In genomic region chr7:141430585-141431240, GRCm38 (mm10) we compare ENCODE assay signal across 23 mouse cellular contexts. TPM values are rescaled to one million over a fixed set of nuclear protein-coding genes. Genes with fewer than 3 reads are reported as not detected.
DNase-seq lines count a peak whose midpoint lies in the region; ATAC-seq lines count a peak whose summit lies in the region.
"Had no signal": no experiment of that assay in that cellular context is flagged by ENCODE, and none has a peak within 500 bp of the region (broad histone marks: within the 10 kb centered on the region; RNA-seq: fewer than 3 reads in every experiment).

No protein-coding gene starts in this region.

- peaks cover 50% of the 10 kb centered on the region for H3K4me1 ChIP-seq in heart, embryonic 12.5 days (replicated peaks)
- peaks cover 59% of the 10 kb centered on the region for H3K4me1 ChIP-seq in midbrain, embryonic 13.5 days (replicated peaks)
- peaks cover 40% of the 10 kb centered on the region for H3K4me1 ChIP-seq in midbrain, embryonic 16.5 days (ENCODE audit: control insufficient read depth, insufficient read depth, low read length)
- peaks cover 65% of the 10 kb centered on the region for H3K4me1 ChIP-seq in limb, embryonic 10.5 days

- peak overlapping the region; percentile 64; the same call in 1 of the 2 replicates for H3K4me2 ChIP-seq in heart, embryonic 12.5 days
- H3K4me2 ChIP-seq in midbrain, embryonic 13.5 days (replicated peaks) = peak overlapping the region; percentile 83; the same call in 1 of the 2 replicates
- H3K4me2 ChIP-seq in midbrain, embryonic 16.5 days (ENCODE audit: low read length) = no peak overlapping the region
- H3K4me2 ChIP-seq: limb, embryonic 15.5 days had no signal

- H3K27ac ChIP-seq in heart, embryonic 12.5 days (ENCODE audit: poor library complexity, severe bottlenecking) = peak overlapping the region; percentile 69; the same call in 1 of the 2 replicates
- no peak overlapping the region for H3K27ac ChIP-seq in midbrain, embryonic 13.5 days
- no peak overlapping the region for H3K27ac ChIP-seq in midbrain, embryonic 16.5 days (ENCODE audit: low read length)
- peak overlapping the region; percentile 11; the same call in 1 of the 2 replicates for H3K27ac ChIP-seq in limb, embryonic 10.5 days
- H3K27ac ChIP-seq: forebrain, embryonic 10.5 days; limb, embryonic 15.5 days had no signal

- H3K27me3 ChIP-seq in heart, embryonic 12.5 days (replicated peaks) = no peaks in the 10 kb centered on the region
- H3K27me3 ChIP-seq in midbrain, embryonic 13.5 days = no peaks in the 10 kb centered on the region
- no peaks in the 10 kb centered on the region for H3K27me3 ChIP-seq in midbrain, embryonic 16.5 days (ENCODE audit: control insufficient read depth, insufficient read depth, low read depth, low read length)
- no peaks in the 10 kb centered on the region for H3K27me3 ChIP-seq in limb, embryonic 10.5 days (ENCODE audit: low read depth, poor library complexity, severe bottlenecking)
- H3K27me3 ChIP-seq: limb, embryonic 15.5 days; midbrain, embryonic 15.5 days had no signal

- WGBS in heart, embryonic 12.5 days = 93% methylated on average over 9 of the region's 9 CpGs
- 96% methylated on average over 9 of the region's 9 CpGs for WGBS in midbrain, embryonic 13.5 days
- 95% methylated on average over 9 of the region's 9 CpGs for WGBS in midbrain, embryonic 16.5 days
- 96% methylated on average over 9 of the region's 9 CpGs for WGBS in limb, embryonic 10.5 days

- H3K36me3 ChIP-seq in heart, embryonic 12.5 days = peaks cover 38% of the 10 kb centered on the region
- H3K36me3 ChIP-seq in midbrain, embryonic 13.5 days = peaks cover 54% of the 10 kb centered on the region
- H3K36me3 ChIP-seq in midbrain, embryonic 16.5 days (ENCODE audit: control insufficient read depth, insufficient read depth, low read length) = peaks cover 41% of the 10 kb centered on the region
- peaks cover 42% of the 10 kb centered on the region for H3K36me3 ChIP-seq in limb, embryonic 10.5 days

- DNase-seq in cerebellum, adult 11-12 months = peak; percentile 71
- DNase-seq in cerebellum, postnatal 36 days = no peak
- DNase-seq in heart, postnatal 10 days = no peak
- DNase-seq in limb, embryonic 10.5 days (ENCODE audit: low spot score) = no peak
- DNase-seq in spleen, adult 18-20 months = no peak
- DNase-seq: gastrocnemius, adult 2 months; kidney, adult 2 months; kidney, postnatal 10 days; layer of hippocampus, postnatal 36 days; liver, postnatal 0 days; lung, postnatal 10 days; right cerebral cortex, postnatal 25 days had no signal

- H3K9ac ChIP-seq in heart, embryonic 12.5 days = peak overlapping the region; percentile 45; the same call in 1 of the 2 replicates
- H3K9ac ChIP-seq in midbrain, embryonic 13.5 days (replicated peaks) = no peak overlapping the region
- no peak overlapping the region for H3K9ac ChIP-seq in midbrain, embryonic 16.5 days (ENCODE audit: low read depth, low read length)
- H3K9ac ChIP-seq: limb, embryonic 15.5 days; liver, postnatal 0 days; midbrain, embryonic 15.5 days had no signal

- no peaks in the 10 kb centered on the region for H3K9me3 ChIP-seq in heart, embryonic 12.5 days (replicated peaks)
- H3K9me3 ChIP-seq in midbrain, embryonic 13.5 days = no peaks in the 10 kb centered on the region
- H3K9me3 ChIP-seq in midbrain, embryonic 16.5 days (replicated peaks; ENCODE audit: control insufficient read depth, low read length, poor library complexity, severe bottlenecking) = no peaks in the 10 kb centered on the region
- no peaks in the 10 kb centered on the region for H3K9me3 ChIP-seq in limb, embryonic 10.5 days (replicated peaks)
- H3K9me3 ChIP-seq: forebrain, embryonic 10.5 days; G1E; limb, embryonic 15.5 days; midbrain, embryonic 15.5 days had no signal

- no peak for ATAC-seq in heart, embryonic 12.5 days (ENCODE audit: insufficient number of reproducible peaks, low FRiP score)
- ATAC-seq in midbrain, embryonic 13.5 days = no peak
- ATAC-seq in midbrain, embryonic 16.5 days = no peak
- ATAC-seq: activated CD4-positive, CD25-positive, alpha-beta regulatory T cell, adult 4 months; CD4-positive, CD25-positive, alpha-beta regulatory T cell, adult 4 months; liver, postnatal 0 days; midbrain, embryonic 15.5 days had no signal

- intact Hi-C loops in heart, postnatal 10 days (cut with DNase I) = no loop called here

- no peak overlapping the region for H3K4me3 ChIP-seq in heart, embryonic 12.5 days
- H3K4me3 ChIP-seq in midbrain, embryonic 13.5 days (replicated peaks) = no peak overlapping the region
- no peak overlapping the region for H3K4me3 ChIP-seq in midbrain, embryonic 16.5 days (ENCODE audit: low read depth, low read length)
- no peak overlapping the region for H3K4me3 ChIP-seq in limb, embryonic 10.5 days
- H3K4me3 ChIP-seq: gastrocnemius, adult 2 months; limb, embryonic 15.5 days; midbrain, embryonic 15.5 days had no signal

RNA-seq across cellular contexts. Expression of gene Cend1, which starts 1.4 kb away (rescaled TPM):
- 13.9 and 14.6 TPM in 2 replicates for polyA plus RNA-seq in heart, embryonic 12.5 days (2016; fragmentation: Nextera tagmentation; extraction: Ambion mirVana)
- total RNA-seq in heart, postnatal 10 days (2021) = 1 to 10 TPM; 1.6 TPM
- polyA plus RNA-seq in midbrain, embryonic 13.5 days (2015; fragmentation: Nextera tagmentation; extraction: Ambion mirVana) = 43.6 and 44.0 TPM in 2 replicates
- polyA plus RNA-seq in midbrain, embryonic 16.5 days (2015; fragmentation: Nextera tagmentation; extraction: Ambion mirVana) = 109 and 151 TPM in 2 replicates
- polyA plus RNA-seq in limb, embryonic 10.5 days (2016; fragmentation: Nextera tagmentation; extraction: Ambion mirVana) = 6.0 and 8.8 TPM in 2 replicates
- total RNA-seq: G1E; granulocyte monocyte progenitor cell, adult 5-6 weeks; megakaryocyte progenitor cell, adult 5-6 weeks had no signal
- polyA plus RNA-seq: activated CD4-positive, CD25-positive, alpha-beta regulatory T cell, adult 4 months; CD4-positive, CD25-positive, alpha-beta regulatory T cell, adult 4 months; G1E; liver, postnatal 0 days had no signal

RNA-seq across cellular contexts. Expression of gene Slc25a22, which starts 7.0 kb away (rescaled TPM):
- polyA plus RNA-seq in heart, embryonic 12.5 days (2016; fragmentation: Nextera tagmentation; extraction: Ambion mirVana) = 19.3 and 20.7 TPM in 2 replicates
- total RNA-seq in heart, postnatal 10 days (2021) = 10 to 100 TPM; 53.3 to 59.8 TPM
- 71.3 and 72.1 TPM in 2 replicates for polyA plus RNA-seq in midbrain, embryonic 13.5 days (2015; fragmentation: Nextera tagmentation; extraction: Ambion mirVana)
- polyA plus RNA-seq in midbrain, embryonic 16.5 days (2015; fragmentation: Nextera tagmentation; extraction: Ambion mirVana) = 108 and 121 TPM in 2 replicates
- 43.6 and 48.3 TPM in 2 replicates for polyA plus RNA-seq in limb, embryonic 10.5 days (2016; fragmentation: Nextera tagmentation; extraction: Ambion mirVana)

RNA-seq across cellular contexts. Expression of gene Pidd1, which starts 13.1 kb away (rescaled TPM):
- 12.0 and 14.3 TPM in 2 replicates for polyA plus RNA-seq in heart, embryonic 12.5 days (2016; fragmentation: Nextera tagmentation; extraction: Ambion mirVana)
- 1 to 10 TPM; 2.3 to 3.5 TPM for total RNA-seq in heart, postnatal 10 days (2021)
- polyA plus RNA-seq in midbrain, embryonic 13.5 days (2015; fragmentation: Nextera tagmentation; extraction: Ambion mirVana) = 6.3 and 7.1 TPM in 2 replicates
- polyA plus RNA-seq in midbrain, embryonic 16.5 days (2015; fragmentation: Nextera tagmentation; extraction: Ambion mirVana) = 2.4 and 2.5 TPM in 2 replicates
- polyA plus RNA-seq in limb, embryonic 10.5 days (2016; fragmentation: Nextera tagmentation; extraction: Ambion mirVana) = 26.8 and 30.0 TPM in 2 replicates

RNA-seq across cellular contexts. Expression of gene Rplp2, which starts 16.5 kb away (rescaled TPM):
- polyA plus RNA-seq in heart, embryonic 12.5 days (2016; fragmentation: Nextera tagmentation; extraction: Ambion mirVana) = 867 and 941 TPM in 2 replicates
- total RNA-seq in heart, postnatal 10 days (2021) = 1,000 to 10,000 TPM; 1,065 to 1,124 TPM
- polyA plus RNA-seq in midbrain, embryonic 13.5 days (2015; fragmentation: Nextera tagmentation; extraction: Ambion mirVana) = 787 and 794 TPM in 2 replicates
- 607 and 649 TPM in 2 replicates for polyA plus RNA-seq in midbrain, embryonic 16.5 days (2015; fragmentation: Nextera tagmentation; extraction: Ambion mirVana)
- 1,138 and 1,369 TPM in 2 replicates for polyA plus RNA-seq in limb, embryonic 10.5 days (2016; fragmentation: Nextera tagmentation; extraction: Ambion mirVana)

RNA-seq across cellular contexts. Expression of gene Gatd1, which starts 16.8 kb away (rescaled TPM):
- 25.5 and 26.7 TPM in 2 replicates for polyA plus RNA-seq in heart, embryonic 12.5 days (2016; fragmentation: Nextera tagmentation; extraction: Ambion mirVana)
- total RNA-seq in heart, postnatal 10 days (2021) = 10 to 100 TPM; 12.2 to 15.0 TPM
- 55.1 and 63.8 TPM in 2 replicates for polyA plus RNA-seq in midbrain, embryonic 13.5 days (2015; fragmentation: Nextera tagmentation; extraction: Ambion mirVana)
- 48.5 and 54.9 TPM in 2 replicates for polyA plus RNA-seq in midbrain, embryonic 16.5 days (2015; fragmentation: Nextera tagmentation; extraction: Ambion mirVana)
- 44.5 and 56.4 TPM in 2 replicates for polyA plus RNA-seq in limb, embryonic 10.5 days (2016; fragmentation: Nextera tagmentation; extraction: Ambion mirVana)

Comparison
In these comparisons a context has a peak if more than half of its experiments do, and no peak if none do; other contexts are left out.
1. H3K27ac ChIP-seq: peak in heart, embryonic 12.5 days (single experiment) and limb, embryonic 10.5 days (single experiment); none in midbrain, embryonic 13.5 days (single experiment) and midbrain, embryonic 16.5 days (single experiment).